Mouse (Mus musculus) heart, embryonic 10.5 days (tissue): ENCODE measurements around the gene Ppp4r3a. TPM values are rescaled to one million over a fixed set of nuclear protein-coding genes. Genes with fewer than 3 reads are reported as not detected.
A peak's percentile ranks its signal among the peaks of the same experiment; 100 is the strongest.
"Not testable (repeated sequence)": the region's sequence is repeated elsewhere in the genome, so short reads cannot be mapped to it uniquely, and the experiment has no call there.

Experiments
- DNase-seq: peaks from one replicate; pipeline ENCODE4 v3.0.0-alpha.2; 2017; ENCODE audit warnings: low spot score
- H3K27ac ChIP-seq: fragments of 300-500 bp; sonication (generic); 2 replicates; pipeline ENCODE4 v1.5.1; 2016; ENCODE audit warnings: mild to moderate bottlenecking
- H3K27me3 ChIP-seq: fragments of 300-500 bp; sonication (generic); 2 replicates; pipeline ENCODE4 v1.6.1; 2016; ENCODE audit warnings: mild to moderate bottlenecking; ENCODE audit not compliant: poor library complexity, insufficient read depth, severe bottlenecking
- H3K36me3 ChIP-seq: fragments of 300-500 bp; sonication (generic); 2 replicates; pipeline ENCODE4 v1.6.1; 2016; ENCODE audit warnings: mild to moderate bottlenecking, moderate library complexity
- H3K4me1 ChIP-seq: fragments of 300-500 bp; sonication (generic); 2 replicates; pipeline ENCODE4 v1.6.1; 2016; ENCODE audit warnings: mild to moderate bottlenecking
- H3K4me3 ChIP-seq: fragments of 300-500 bp; sonication (generic); 2 replicates; pipeline ENCODE4 v1.5.1; 2016; ENCODE audit warnings: mild to moderate bottlenecking, moderate library complexity
- H3K9me3 ChIP-seq: fragments of 300-500 bp; sonication (generic); 2 replicates; pipeline ENCODE4 v1.6.1; 2016; ENCODE audit warnings: mild to moderate bottlenecking, moderate library complexity
- WGBS: fragments of 180-500 bp; shearing (Covaris S2); methylation state at CpG from one replicate; pipeline ENCODE4 v1.1.7; 2016; 5-methylcytosine and 5-hydroxymethylcytosine counted together
- polyA plus RNA-seq: library from polyadenylated mRNA; unstranded; fragments of >200 nt; fragmentation: Nextera tagmentation; extraction: Ambion mirVana; gene quantifications from 2 replicates; pipeline ENCODE4 v1.2.1, GENCODE M21; 2016

The Ppp4r3a gene
- polyA plus RNA-seq, result 39.5 and 51.7 TPM in 2 replicates

DNA sequence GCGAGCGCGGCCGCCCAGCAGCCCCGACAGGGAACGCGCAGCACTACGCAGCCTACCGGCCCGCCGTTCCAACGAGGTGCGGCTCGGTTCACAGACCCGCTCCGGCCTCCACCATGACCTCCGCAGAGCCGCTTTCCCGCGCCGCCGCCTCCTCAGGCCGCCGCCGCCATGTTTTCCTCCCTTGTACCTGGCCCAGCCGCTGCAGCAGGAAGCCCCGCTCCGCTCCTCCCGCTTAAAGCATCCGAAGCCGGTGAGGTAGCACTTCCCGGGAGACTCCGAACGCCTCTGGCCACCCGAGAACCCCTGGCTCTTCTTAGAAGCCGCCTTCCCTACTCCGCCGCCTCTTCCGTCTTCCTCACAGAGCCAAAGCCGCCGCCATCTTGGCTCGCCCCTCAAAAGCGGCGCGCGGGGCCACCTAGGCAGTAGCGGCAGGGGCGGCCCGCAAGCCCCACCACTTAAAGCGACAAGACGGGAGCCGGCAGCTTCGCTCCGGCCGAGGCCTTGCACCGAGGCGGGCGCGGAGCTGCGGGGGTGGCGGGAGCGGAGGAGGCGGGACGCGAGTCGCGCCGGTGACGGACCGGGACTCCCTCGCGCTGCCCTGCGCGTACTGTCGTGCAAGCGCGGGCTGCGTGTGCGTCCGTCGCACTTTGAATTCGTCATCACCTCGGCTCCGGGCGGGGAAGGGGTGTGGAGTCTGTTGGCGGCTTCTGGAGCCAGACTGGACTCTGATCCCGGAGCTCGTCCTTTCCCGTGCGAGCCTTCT, at the start of gene Ppp4r3a:
Gene Ppp4r3a (minus strand): TSS at position 627 of the 763 bp plus-strand sequence.
- WGBS, result under 1% methylated on average over 89 of the region's 90 CpGs
- H3K36me3 ChIP-seq, result peaks cover 9% of the 10 kb centered on the region
- H3K9me3 ChIP-seq, result no peaks in the 10 kb centered on the region
- H3K4me3 ChIP-seq, result peak within 1 kb of the TSS; percentile 100
- H3K4me1 ChIP-seq, result peaks cover 12% of the 10 kb centered on the region; the same call in 1 of the 2 replicates
- peak; percentile 98 for DNase-seq
- H3K27me3 ChIP-seq, result no peaks in the 10 kb centered on the region
- peak within 1 kb of the TSS; percentile 100 for H3K27ac ChIP-seq

DNA sequence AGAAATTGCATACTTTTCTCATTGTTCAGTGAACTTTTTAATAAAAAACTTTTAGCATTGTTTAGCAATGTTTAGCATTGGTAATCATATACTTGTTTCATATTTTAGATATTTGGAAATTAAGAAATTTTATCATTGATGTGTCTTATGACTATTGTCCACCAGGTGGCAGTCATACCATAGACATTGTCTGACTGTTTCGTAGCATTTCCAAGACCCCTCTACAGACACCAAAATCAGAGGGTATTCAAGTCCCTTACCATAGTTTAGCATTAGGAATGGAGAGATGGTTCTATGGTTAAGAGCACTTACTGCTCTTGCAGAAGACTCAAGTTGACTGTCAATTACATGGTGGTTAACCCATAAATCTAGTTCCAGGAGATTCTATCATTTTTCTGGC, 39.5 kb upstream of the Ppp4r3a start:
- 30% methylated on average over 1 of the region's 1 CpGs for WGBS
- DNase-seq, result no peak

DNA sequence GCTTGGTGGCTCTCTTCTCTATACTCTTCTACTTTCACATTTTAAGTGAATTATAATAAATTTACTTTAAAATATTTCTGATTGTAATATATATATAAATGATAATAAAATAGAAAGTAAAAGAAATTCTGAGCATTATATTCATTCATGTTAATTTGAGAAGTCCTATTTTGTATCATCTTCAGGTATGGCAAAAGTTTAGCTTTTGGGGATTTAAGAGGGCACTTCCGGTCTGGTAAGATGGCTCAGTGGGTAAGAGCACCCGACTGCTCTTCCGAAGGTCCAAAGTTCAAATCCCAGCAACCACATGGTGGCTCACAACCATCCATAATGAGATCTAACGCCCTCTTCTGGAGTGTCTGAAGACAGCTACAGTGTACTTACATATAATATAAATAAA, 38.6 kb upstream of the Ppp4r3a start:
- not testable (repeated sequence) for H3K9me3 ChIP-seq, DNase-seq, H3K27ac ChIP-seq, H3K4me3 ChIP-seq, H3K27me3 ChIP-seq, H3K36me3 ChIP-seq, H3K4me1 ChIP-seq
- WGBS, result 66% methylated on average over 4 of the region's 4 CpGs

More for the DNA sequence above, 39.5 kb upstream of the Ppp4r3a start:
- H3K9me3 ChIP-seq, result no peaks in the 10 kb centered on the region
- no peaks in the 10 kb centered on the region for H3K4me1 ChIP-seq
- no peak overlapping the region for H3K4me3 ChIP-seq
- no peaks in the 10 kb centered on the region for H3K27me3 ChIP-seq
- no peaks in the 10 kb centered on the region for H3K36me3 ChIP-seq
- H3K27ac ChIP-seq, result no peak overlapping the region

DNA sequence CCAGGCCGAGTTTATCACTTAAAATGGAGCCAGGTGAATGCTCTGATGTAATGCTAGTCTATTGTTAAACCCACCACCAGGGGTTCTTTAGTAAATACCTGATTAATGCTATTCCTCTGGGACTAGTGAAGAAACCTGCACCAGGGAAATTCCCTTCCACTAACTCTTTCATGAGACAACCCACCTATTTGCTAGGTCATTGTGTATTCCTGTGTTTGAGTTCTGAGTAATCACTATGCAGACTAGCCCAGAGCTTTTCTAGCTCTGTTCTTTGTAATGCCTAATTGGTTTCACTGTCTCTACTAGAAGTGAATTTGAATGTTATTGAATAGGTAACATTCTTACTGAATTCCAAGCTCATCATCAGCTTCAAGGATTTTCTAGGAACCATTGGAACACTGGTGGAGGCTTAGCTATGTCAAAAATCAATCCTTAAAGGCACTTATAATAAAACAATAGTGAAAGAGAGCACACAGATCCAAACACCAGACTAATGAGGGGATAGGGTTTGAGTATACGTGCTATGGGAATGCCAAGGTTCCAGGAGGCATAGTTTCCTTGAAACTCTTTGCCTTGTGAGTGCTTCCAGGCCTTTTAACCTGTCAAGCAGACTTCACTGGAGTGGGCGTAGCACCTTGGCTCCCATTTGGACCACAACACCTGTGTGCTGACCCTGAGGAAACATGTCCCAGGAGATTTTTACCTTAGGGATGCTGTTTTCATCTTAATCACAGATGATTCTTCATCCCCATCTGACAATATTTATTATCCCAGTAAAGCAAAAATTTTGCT, 26.5 kb upstream of the Ppp4r3a start:
- H3K27ac ChIP-seq, DNase-seq, H3K27me3 ChIP-seq, H3K4me3 ChIP-seq, H3K4me1 ChIP-seq, H3K36me3 ChIP-seq, H3K9me3 ChIP-seq: not testable (repeated sequence)
- 75% methylated on average over 3 of the region's 3 CpGs for WGBS

DNA sequence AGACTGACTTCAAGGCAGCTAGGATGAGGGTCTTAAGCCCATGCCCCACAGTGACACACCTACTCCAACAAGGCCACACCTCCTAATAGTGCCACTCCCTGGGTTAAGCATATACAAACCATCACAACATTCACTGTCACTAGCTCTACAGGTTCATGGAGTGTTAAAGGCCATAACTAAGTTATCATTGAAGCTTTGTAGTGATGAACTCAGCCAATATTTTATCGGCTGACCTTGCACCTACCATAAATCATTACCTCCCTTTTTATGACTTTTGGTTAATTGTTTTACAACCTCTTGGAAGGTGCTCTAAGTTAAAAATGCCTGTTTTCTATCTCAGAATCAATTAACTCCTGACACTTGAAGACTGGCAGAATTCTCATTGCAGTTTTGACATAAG, 24.2 kb upstream of the Ppp4r3a start:
- no peak for DNase-seq
- no peak overlapping the region for H3K4me3 ChIP-seq
- H3K27ac ChIP-seq, result no peak overlapping the region
- WGBS, result 90% methylated on average over 1 of the region's 1 CpGs
- H3K9me3 ChIP-seq, result no peaks in the 10 kb centered on the region
- H3K36me3 ChIP-seq, result no peaks in the 10 kb centered on the region
- no peaks in the 10 kb centered on the region for H3K27me3 ChIP-seq
- H3K4me1 ChIP-seq, result no peaks in the 10 kb centered on the region

DNA sequence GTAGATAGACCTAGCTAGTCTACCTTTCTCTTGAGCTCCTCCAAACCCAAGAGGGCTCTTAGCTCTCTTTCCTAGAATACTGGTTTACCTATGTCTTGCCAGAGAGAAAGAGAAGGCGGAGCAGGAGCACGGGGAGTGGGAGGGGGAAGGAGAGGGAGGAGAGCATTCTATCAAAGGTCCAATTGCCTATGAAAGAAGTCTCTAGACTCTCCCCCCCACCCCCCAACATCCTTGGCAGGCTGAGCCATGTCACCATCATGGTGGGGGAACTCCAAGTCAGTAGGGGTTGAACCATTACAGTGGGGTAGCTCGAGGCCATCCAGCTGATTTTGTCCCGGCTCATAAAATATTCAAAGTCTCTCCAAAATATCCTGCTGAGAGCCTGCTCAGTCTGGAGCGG, 22.1 kb upstream of the Ppp4r3a start:
- DNase-seq, result no peak
- Histone ChIP-seq H3K9me3 (0 out of 2 replicates have a peak, but pooled peaks cover 3% of the 10 kb centered on the region), H3K4me3 (no peak overlapping the region), H3K27me3 (no peaks in the 10 kb centered on the region), H3K4me1 (no peaks in the 10 kb centered on the region), H3K36me3 (no peaks in the 10 kb centered on the region), H3K27ac (no peak overlapping the region)
- WGBS, result 53% methylated on average over 5 of the region's 5 CpGs

DNA sequence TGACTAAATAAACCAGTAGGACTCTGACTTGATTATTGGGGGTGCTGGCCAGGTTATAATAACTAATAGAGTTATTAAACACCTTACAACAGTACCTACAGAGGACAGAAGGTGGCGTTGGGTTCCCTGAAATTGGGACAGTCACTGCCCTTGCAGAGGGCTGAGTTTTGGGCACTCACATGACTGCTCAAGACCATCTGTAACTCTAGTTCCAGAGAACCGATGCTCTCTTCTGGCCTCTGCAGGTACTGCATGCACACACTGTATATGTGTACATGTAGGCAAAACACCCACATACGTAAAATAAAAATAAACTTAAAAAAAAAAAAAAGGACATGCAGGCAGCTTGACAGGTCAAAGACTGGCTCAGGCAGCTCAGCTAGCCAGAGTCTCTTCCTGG, 19.1 kb upstream of the Ppp4r3a start:
- Histone ChIP-seq H3K27me3 (no peaks in the 10 kb centered on the region), H3K4me1 (no peaks in the 10 kb centered on the region), H3K36me3 (no peaks in the 10 kb centered on the region), H3K9me3 (0 out of 2 replicates have a peak, but pooled peaks cover 3% of the 10 kb centered on the region), H3K27ac (no peak overlapping the region), H3K4me3 (no peak overlapping the region)
- DNase-seq, result no peak
- 75% methylated on average over 3 of the region's 3 CpGs for WGBS

DNA sequence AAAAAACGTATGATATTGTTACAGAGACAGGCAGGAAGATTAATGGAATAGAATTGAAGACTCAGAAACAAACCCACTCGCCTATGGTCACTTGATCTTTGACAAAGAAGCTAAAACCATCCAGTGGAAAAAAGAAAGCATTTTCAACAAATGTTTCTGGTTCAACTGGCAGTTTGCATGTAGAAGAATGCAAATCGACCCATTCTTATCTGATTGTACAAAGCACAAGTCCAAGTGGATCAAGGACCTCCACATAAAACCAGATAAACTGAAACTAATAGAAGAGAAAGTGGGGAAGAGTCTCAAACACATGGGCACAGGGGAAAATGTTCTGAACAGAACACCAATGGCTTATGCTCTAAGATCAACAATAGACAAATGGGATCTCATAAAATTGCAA, 10.2 kb upstream of the Ppp4r3a start:
- not testable (repeated sequence) for H3K4me1 ChIP-seq, DNase-seq, H3K27ac ChIP-seq, H3K9me3 ChIP-seq, H3K4me3 ChIP-seq, H3K36me3 ChIP-seq, H3K27me3 ChIP-seq
- 56% methylated on average over 3 of the region's 3 CpGs for WGBS

DNA sequence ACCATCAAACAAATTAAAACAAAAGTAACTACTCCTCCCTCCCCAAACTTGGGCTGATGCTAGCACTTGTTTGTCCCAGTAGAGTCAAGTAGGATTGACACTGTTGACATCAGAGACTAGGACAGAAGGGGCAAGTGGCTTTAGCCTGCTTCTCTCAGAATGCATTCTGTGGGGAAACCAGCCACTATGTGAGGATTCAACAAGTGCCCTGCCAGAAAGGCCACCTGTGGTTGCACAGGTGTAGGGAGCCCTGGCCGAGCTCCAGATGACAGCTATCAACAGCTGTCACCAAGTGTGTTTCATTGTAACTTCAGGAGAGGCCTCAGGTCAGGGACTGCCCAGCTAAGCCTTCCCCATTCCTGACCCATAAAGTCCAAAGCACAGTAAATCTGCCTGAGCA, 6.5 kb upstream of the Ppp4r3a start:
- WGBS, result 65% methylated on average over 1 of the region's 1 CpGs

DNA sequence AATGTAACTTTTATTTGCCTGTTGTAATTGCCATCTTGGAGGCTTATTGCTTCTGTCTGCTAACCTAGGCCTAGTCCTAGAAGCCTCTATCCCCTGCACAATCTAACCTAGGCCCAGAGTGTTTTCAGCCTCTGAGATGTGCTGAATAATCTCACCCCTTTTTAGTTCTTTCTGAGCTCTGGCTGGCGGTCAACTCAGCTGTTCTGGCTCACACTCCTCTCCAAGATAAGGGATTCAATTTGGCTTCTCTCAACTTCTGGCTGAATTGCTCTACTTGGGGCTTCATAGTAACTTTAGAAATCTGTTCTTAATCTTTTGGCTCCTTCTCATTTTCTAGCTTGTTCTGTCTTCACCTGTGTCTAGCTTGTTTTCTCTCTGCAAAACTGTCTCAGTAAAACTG, 3.9 kb upstream of the Ppp4r3a start:
- Histone ChIP-seq H3K9me3 (no peaks in the 10 kb centered on the region), H3K4me3 (no peak overlapping the region), H3K27ac (no peak overlapping the region), H3K36me3 (no peaks in the 10 kb centered on the region), H3K27me3 (no peaks in the 10 kb centered on the region), H3K4me1 (0 out of 2 replicates have a peak, but pooled peaks cover 3% of the 10 kb centered on the region)
- DNase-seq, result no peak
- 30% methylated on average over 1 of the region's 1 CpGs for WGBS

More for the DNA sequence above, 6.5 kb upstream of the Ppp4r3a start:
- Histone ChIP-seq H3K27me3 (no peaks in the 10 kb centered on the region), H3K9me3 (no peaks in the 10 kb centered on the region), H3K27ac (no peak overlapping the region), H3K4me3 (no peak overlapping the region), H3K36me3 (no peaks in the 10 kb centered on the region), H3K4me1 (no peaks in the 10 kb centered on the region)
- no peak for DNase-seq

DNA sequence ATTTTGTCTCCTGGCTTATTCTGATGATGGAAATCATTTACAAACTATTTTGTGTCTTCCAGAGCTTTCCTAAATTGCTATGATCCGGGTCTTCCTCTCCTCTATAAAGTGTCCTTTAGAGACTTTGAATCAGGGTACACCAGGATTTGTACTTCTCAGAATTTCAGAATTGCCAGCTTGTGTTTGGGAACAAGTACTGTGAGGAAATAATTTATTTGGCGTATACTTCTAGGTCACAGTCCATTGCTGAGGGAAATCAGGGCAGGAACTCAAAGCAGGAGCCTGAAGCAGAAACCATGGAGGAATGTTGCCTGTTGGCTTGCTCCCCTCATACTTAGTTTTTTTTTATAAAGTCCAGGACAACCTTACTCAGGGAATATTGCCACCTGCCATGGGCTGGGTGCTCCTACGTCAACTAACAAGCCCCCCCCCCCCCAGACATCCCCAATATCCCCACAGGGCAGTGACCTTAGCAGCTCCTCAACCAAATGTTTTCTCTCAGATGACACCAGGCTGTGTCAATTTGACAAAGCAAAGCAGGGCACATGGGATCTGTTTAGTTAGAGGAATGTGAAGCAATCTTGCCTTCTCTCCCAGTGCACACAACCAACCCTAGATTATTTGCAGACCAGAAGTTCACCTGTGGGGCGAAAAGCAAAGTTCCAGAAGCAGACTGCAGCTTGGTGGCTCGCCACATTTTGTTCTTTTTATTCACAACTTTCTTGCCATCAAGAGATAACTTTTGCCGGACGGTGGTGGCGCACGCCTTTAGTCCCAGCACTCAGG, 1.6 kb upstream of the Ppp4r3a start:
- H3K9me3 ChIP-seq, result no peaks in the 10 kb centered on the region
- peaks cover 9% of the 10 kb centered on the region for H3K36me3 ChIP-seq
- H3K4me1 ChIP-seq, result peaks cover 12% of the 10 kb centered on the region; the same call in 1 of the 2 replicates
- no peaks in the 10 kb centered on the region for H3K27me3 ChIP-seq
- no peak for DNase-seq
- 90% methylated on average over 9 of the region's 9 CpGs for WGBS
- no peak overlapping the region for H3K4me3 ChIP-seq
- H3K27ac ChIP-seq, result no peak overlapping the region

DNA sequence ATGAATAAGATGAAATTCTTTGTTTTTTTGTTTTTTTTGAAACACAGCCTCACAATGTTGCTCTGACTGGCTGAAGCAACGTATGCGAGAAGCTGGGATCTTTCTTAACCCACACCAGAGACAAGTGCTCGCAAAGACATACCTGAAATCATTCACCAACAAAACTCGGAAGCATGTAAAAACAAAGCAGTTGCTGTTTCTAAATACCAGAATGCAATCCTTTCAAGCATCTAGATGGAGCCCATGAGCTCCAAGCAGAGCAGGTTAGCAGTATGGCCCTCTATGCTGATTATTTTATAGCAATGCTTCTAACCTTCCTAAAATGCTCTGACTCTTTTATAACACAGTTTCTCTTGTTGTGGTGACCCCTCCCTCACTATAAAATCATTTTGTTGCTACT, 735 bp upstream of the Ppp4r3a start:
- no peaks in the 10 kb centered on the region for H3K27me3 ChIP-seq
- WGBS, result 17% methylated on average over 4 of the region's 4 CpGs
- H3K36me3 ChIP-seq, result peaks cover 9% of the 10 kb centered on the region
- peak overlapping the region; percentile 100 for H3K27ac ChIP-seq
- H3K4me3 ChIP-seq, result peak overlapping the region; percentile 100
- H3K4me1 ChIP-seq, result peaks cover 12% of the 10 kb centered on the region; the same call in 1 of the 2 replicates
- H3K9me3 ChIP-seq, result no peaks in the 10 kb centered on the region
- DNase-seq, result no peak
